ENCODE assay signal across 23 mouse cellular contexts in genomic region chr1:187240304-187240703, GRCm38 (mm10). TPM values are rescaled to one million over a fixed set of nuclear protein-coding genes. Genes with fewer than 3 reads are reported as not detected.
A peak's percentile ranks its signal among the peaks of the same experiment; 100 is the strongest.
DNase-seq lines count a peak whose midpoint lies in the region; ATAC-seq and TF ChIP-seq lines count a peak whose summit lies in the region.
"Had no signal": no experiment of that assay in that cellular context is flagged by ENCODE, and none has a peak within 500 bp of the region (broad histone marks: within the 10 kb centered on the region; RNA-seq: fewer than 3 reads in every experiment).

No protein-coding gene starts in this region.

- H3K4me2 ChIP-seq in intestine, embryonic 15.5 days (replicated peaks): no peak overlapping the region
- no peak overlapping the region for H3K4me2 ChIP-seq in intestine, embryonic 16.5 days (ENCODE audit: low read depth, low read length)
- 0 out of 2 replicates have a peak overlapping the region, but pooled peaks have one; percentile 17 for H3K4me2 ChIP-seq in intestine, postnatal 0 days (replicated peaks; ENCODE audit: low read depth)
- H3K4me2 ChIP-seq in kidney, embryonic 16.5 days (replicated peaks; ENCODE audit: low read depth, low read length): no peak overlapping the region

- H3K4me3 ChIP-seq in intestine, embryonic 15.5 days (replicated peaks): no peak overlapping the region
- no peak overlapping the region for H3K4me3 ChIP-seq in intestine, embryonic 16.5 days (ENCODE audit: low read length)
- H3K4me3 ChIP-seq in intestine, postnatal 0 days (ENCODE audit: low read depth, low read length): no peak overlapping the region
- H3K4me3 ChIP-seq in midbrain, embryonic 10.5 days: no peak overlapping the region
- no peak overlapping the region for H3K4me3 ChIP-seq in kidney, embryonic 16.5 days (ENCODE audit: low read length)

- H3K9me3 ChIP-seq in intestine, embryonic 15.5 days: no peaks in the 10 kb centered on the region
- H3K9me3 ChIP-seq in intestine, embryonic 16.5 days (ENCODE audit: control insufficient read depth, low read length): no peaks in the 10 kb centered on the region
- no peaks in the 10 kb centered on the region for H3K9me3 ChIP-seq in intestine, postnatal 0 days (ENCODE audit: control insufficient read depth)
- no peaks in the 10 kb centered on the region for H3K9me3 ChIP-seq in midbrain, embryonic 10.5 days (replicated peaks)
- no peaks in the 10 kb centered on the region for H3K9me3 ChIP-seq in kidney, embryonic 16.5 days (ENCODE audit: low read length)
- H3K9me3 ChIP-seq: G1E had no signal

- 71% methylated on average over 3 of the region's 3 CpGs for WGBS in intestine, embryonic 15.5 days
- WGBS in intestine, embryonic 16.5 days: 63% methylated on average over 3 of the region's 3 CpGs
- WGBS in intestine, postnatal 0 days: 61% methylated on average over 3 of the region's 3 CpGs
- 98% methylated on average over 3 of the region's 3 CpGs for WGBS in midbrain, embryonic 10.5 days
- 93% methylated on average over 3 of the region's 3 CpGs for WGBS in kidney, embryonic 16.5 days

- no peak for TF ChIP-seq CTCF in intestine, postnatal 0 days (IDR thresholded peaks at IDR 0.05; ENCODE audit: low read depth)

- no peaks in the 10 kb centered on the region for H3K36me3 ChIP-seq in intestine, embryonic 15.5 days
- 0 out of 2 replicates have a peak, but pooled peaks cover 3% of the 10 kb centered on the region for H3K36me3 ChIP-seq in intestine, embryonic 16.5 days (ENCODE audit: control insufficient read depth, insufficient read depth, low read length)
- no peaks in the 10 kb centered on the region for H3K36me3 ChIP-seq in intestine, postnatal 0 days (ENCODE audit: control insufficient read depth, insufficient read depth)
- peaks cover 14% of the 10 kb centered on the region for H3K36me3 ChIP-seq in midbrain, embryonic 10.5 days
- H3K36me3 ChIP-seq in kidney, embryonic 16.5 days (ENCODE audit: insufficient read depth, low read length): no peaks in the 10 kb centered on the region

- H3K27ac ChIP-seq in intestine, embryonic 15.5 days: no peak overlapping the region
- H3K27ac ChIP-seq in intestine, embryonic 16.5 days (ENCODE audit: low read length): no peak overlapping the region
- H3K27ac ChIP-seq in intestine, postnatal 0 days (ENCODE audit: low read depth, low read length): no peak overlapping the region
- no peak overlapping the region for H3K27ac ChIP-seq in midbrain, embryonic 10.5 days (replicated peaks)
- H3K27ac ChIP-seq in kidney, embryonic 16.5 days (ENCODE audit: low read length): no peak overlapping the region

- H3K27me3 ChIP-seq in intestine, embryonic 15.5 days (replicated peaks): no peaks in the 10 kb centered on the region
- H3K27me3 ChIP-seq in intestine, embryonic 16.5 days (replicated peaks; ENCODE audit: control insufficient read depth, insufficient read depth, low read length): no peaks in the 10 kb centered on the region
- no peaks in the 10 kb centered on the region for H3K27me3 ChIP-seq in intestine, postnatal 0 days (replicated peaks; ENCODE audit: control insufficient read depth, insufficient read depth, low read length)
- H3K27me3 ChIP-seq in midbrain, embryonic 10.5 days (ENCODE audit: low read depth, poor library complexity, severe bottlenecking): no peaks in the 10 kb centered on the region
- H3K27me3 ChIP-seq in kidney, embryonic 16.5 days (ENCODE audit: insufficient read depth, low read length): no peaks in the 10 kb centered on the region
- H3K27me3 ChIP-seq: CH12.LX, Patski had no signal

- peak; percentile 22; the same call in 1 of the 2 replicates for ATAC-seq in granulocyte monocyte progenitor cell, adult 5-6 weeks (replicated peaks; ENCODE audit: poor library complexity, severe bottlenecking)
- peak; percentile 75 for ATAC-seq in intestine, embryonic 15.5 days
- ATAC-seq in intestine, embryonic 16.5 days: peak; percentile 72
- ATAC-seq in intestine, postnatal 0 days: peak; percentile 62; the same call in 1 of the 2 replicates
- no peak for ATAC-seq in kidney, embryonic 16.5 days (ENCODE audit: low FRiP score, low TSS enrichment)
- ATAC-seq: activated CD4-positive, CD25-positive, alpha-beta regulatory T cell, adult 4 months; CD4-positive, CD25-positive, alpha-beta regulatory T cell, adult 4 months; Patski had no signal

- H3K9ac ChIP-seq in intestine, embryonic 15.5 days: no peak overlapping the region
- H3K9ac ChIP-seq in intestine, embryonic 16.5 days (ENCODE audit: low read depth, low read length): no peak overlapping the region
- H3K9ac ChIP-seq in intestine, postnatal 0 days (ENCODE audit: low read depth, low read length): no peak overlapping the region
- no peak overlapping the region for H3K9ac ChIP-seq in kidney, embryonic 16.5 days (replicated peaks; ENCODE audit: low read length)

- no peak for DNase-seq in midbrain, embryonic 10.5 days (ENCODE audit: low spot score)
- DNase-seq in cerebellum, postnatal 4 days (ENCODE audit: low spot score in 2 of 2): no peak
- DNase-seq in cerebellum, adult 9-11 months: no peak
- DNase-seq: adrenal gland, adult 2 months; adrenal gland, adult 8-10 months; adrenal gland, postnatal 10 days; adrenal gland, postnatal 14 days; adrenal gland, postnatal 25 days; adrenal gland, postnatal 36 days; B cell, adult 2 months; cerebellum, adult 11 months; cerebellum, adult 11-12 months had no signal

- H3K4me1 ChIP-seq in intestine, embryonic 15.5 days (replicated peaks): 0 out of 2 replicates have a peak, but pooled peaks cover 4% of the 10 kb centered on the region
- H3K4me1 ChIP-seq in intestine, embryonic 16.5 days (ENCODE audit: control insufficient read depth, insufficient read depth, low read length): peaks cover 8% of the 10 kb centered on the region; the same call in 1 of the 2 replicates
- 0 out of 2 replicates have a peak, but pooled peaks cover 2% of the 10 kb centered on the region for H3K4me1 ChIP-seq in intestine, postnatal 0 days (replicated peaks; ENCODE audit: control insufficient read depth, insufficient read depth, low read length)
- 0 out of 2 replicates have a peak, but pooled peaks cover 3% of the 10 kb centered on the region for H3K4me1 ChIP-seq in midbrain, embryonic 10.5 days
- H3K4me1 ChIP-seq in kidney, embryonic 16.5 days (ENCODE audit: insufficient read depth, low read length): no peaks in the 10 kb centered on the region

RNA-seq across cellular contexts. Expression of gene Gpatch2, which starts 25.0 kb away (rescaled TPM):
- 10.6 and 11.2 TPM in 2 replicates for total RNA-seq in granulocyte monocyte progenitor cell, adult 5-6 weeks (2014; fragmentation: Nextera tagmentation)
- total RNA-seq in granulocyte monocyte progenitor cell, adult 5-6 weeks (2017): 13.3 and 18.6 TPM in 2 replicates
- 16.8 and 17.4 TPM in 2 replicates for polyA plus RNA-seq in intestine, embryonic 15.5 days (2015; fragmentation: Nextera tagmentation; extraction: Ambion mirVana)
- polyA plus RNA-seq in intestine, embryonic 16.5 days (2015; fragmentation: Nextera tagmentation; extraction: Ambion mirVana): 16.5 and 17.0 TPM in 2 replicates
- 8.9 and 10.5 TPM in 2 replicates for polyA plus RNA-seq in intestine, postnatal 0 days (2015; fragmentation: Nextera tagmentation; extraction: Ambion mirVana)
- 25.7 and 28.0 TPM in 2 replicates for polyA plus RNA-seq in midbrain, embryonic 10.5 days (2016; fragmentation: Nextera tagmentation; extraction: Ambion mirVana)
- 19.9 and 21.8 TPM in 2 replicates for polyA plus RNA-seq in kidney, embryonic 16.5 days (2015; fragmentation: Nextera tagmentation; extraction: Ambion mirVana)

RNA-seq across cellular contexts. Expression of gene Spata17, which starts 25.0 kb away (rescaled TPM):
- not detected in 2 replicates for total RNA-seq in granulocyte monocyte progenitor cell, adult 5-6 weeks (2014; fragmentation: Nextera tagmentation)
- 0.62 TPM in 1 of 2 replicates, not detected in the other for total RNA-seq in granulocyte monocyte progenitor cell, adult 5-6 weeks (2017)
- polyA plus RNA-seq in intestine, embryonic 15.5 days (2015; fragmentation: Nextera tagmentation; extraction: Ambion mirVana): 0.85 and 1.2 TPM in 2 replicates
- polyA plus RNA-seq in intestine, embryonic 16.5 days (2015; fragmentation: Nextera tagmentation; extraction: Ambion mirVana): 0.91 and 1.6 TPM in 2 replicates
- 0.13 and 0.31 TPM in 2 replicates for polyA plus RNA-seq in intestine, postnatal 0 days (2015; fragmentation: Nextera tagmentation; extraction: Ambion mirVana)
- polyA plus RNA-seq in midbrain, embryonic 10.5 days (2016; fragmentation: Nextera tagmentation; extraction: Ambion mirVana): 0.93 and 1.8 TPM in 2 replicates
- 1.3 and 1.9 TPM in 2 replicates for polyA plus RNA-seq in kidney, embryonic 16.5 days (2015; fragmentation: Nextera tagmentation; extraction: Ambion mirVana)
- total RNA-seq: CH12.LX, MEL had no signal
- polyA plus RNA-seq: CD4-positive, CD25-positive, alpha-beta regulatory T cell, adult 4 months; G1E had no signal
